18 mouse cellular contexts compared by ENCODE assay signal in the genomic region with DNA sequence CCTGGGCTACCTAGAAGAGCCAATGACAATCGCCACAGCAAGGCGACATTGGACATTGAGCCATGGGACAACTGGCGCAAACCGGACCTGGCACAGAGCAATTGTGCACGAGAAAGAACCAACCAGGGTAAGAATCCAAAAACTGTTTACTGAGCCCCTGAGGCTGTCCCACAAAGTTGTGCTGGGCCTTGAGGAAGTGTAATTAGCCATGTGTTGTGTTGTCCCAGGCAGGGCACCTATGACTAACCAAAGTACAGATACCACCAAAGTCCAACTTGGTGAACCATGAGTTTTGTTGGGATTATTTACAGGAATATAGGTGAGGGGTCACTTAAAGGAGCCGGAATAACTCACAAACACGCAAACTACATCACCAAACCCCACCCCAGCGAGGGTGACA.
"Had no signal": no experiment of that assay in that cellular context is flagged by ENCODE, and none has a peak within 500 bp of the region (broad histone marks: within the 10 kb centered on the region; RNA-seq: fewer than 3 reads in every experiment).

No protein-coding gene starts in this region.

- ATAC-seq: inflammation-experienced regulatory T-cells, adult 6 months; intestine, postnatal 0 days; midbrain, embryonic 15.5 days had no signal

- H3K27ac ChIP-seq: hindbrain, embryonic 15.5 days; liver, embryonic 14.5 days; midbrain, embryonic 10.5 days; midbrain, embryonic 15.5 days; neural tube, embryonic 13.5 days had no signal

- DNase-seq: layer of hippocampus, adult 9-11 months; layer of hippocampus, postnatal 36 days; left cerebral cortex, postnatal 4 days; lung, embryonic 14.5 days; lung, postnatal 10 days; lung, postnatal 4 days; retina, postnatal 1 day; right cerebral cortex, postnatal 4 days; spleen, adult 18-20 months; thymus, adult 18-20 months; thymus, postnatal 14 days had no signal

- H3K36me3 ChIP-seq: hindbrain, embryonic 15.5 days; midbrain, embryonic 10.5 days; midbrain, embryonic 15.5 days; neural tube, embryonic 13.5 days had no signal

- H3K4me2 ChIP-seq: hindbrain, embryonic 15.5 days; lung, embryonic 14.5 days; midbrain, embryonic 15.5 days; neural tube, embryonic 13.5 days had no signal

- H3K9ac ChIP-seq: hindbrain, embryonic 15.5 days; liver, embryonic 14.5 days; lung, embryonic 14.5 days; midbrain, embryonic 15.5 days; neural tube, embryonic 13.5 days had no signal

- H3K27me3 ChIP-seq: hindbrain, embryonic 15.5 days; midbrain, embryonic 15.5 days; neural tube, embryonic 13.5 days had no signal

- H3K4me3 ChIP-seq: hindbrain, embryonic 15.5 days; midbrain, embryonic 10.5 days; midbrain, embryonic 15.5 days; neural tube, embryonic 13.5 days had no signal

- H3K9me3 ChIP-seq: hindbrain, embryonic 15.5 days; midbrain, embryonic 10.5 days; midbrain, embryonic 15.5 days; neural tube, embryonic 13.5 days had no signal
